Mouse (Mus musculus) adrenal gland, postnatal 14 days (tissue): Measurements from ENCODE around the gene Baat. TPM values are rescaled to one million over a fixed set of nuclear protein-coding genes. Genes with fewer than 3 reads are reported as not detected.
"Not testable (repeated sequence)": the region's sequence is repeated elsewhere in the genome, so short reads cannot be mapped to it uniquely, and the experiment has no call there.

Experiments
- DNase-seq: peaks from one replicate; pipeline ENCODE4 v3.0.0; 2021; ENCODE audit warnings: mixed read lengths
- total RNA-seq: library from RNA; stranded (reverse); gene quantifications from 2 replicates; pipeline ENCODE4 v1.2.3, GENCODE M21; 2021

Gene Baat
- total RNA-seq, 1 experiment from 2014 or later: 10.4 TPM

DNA sequence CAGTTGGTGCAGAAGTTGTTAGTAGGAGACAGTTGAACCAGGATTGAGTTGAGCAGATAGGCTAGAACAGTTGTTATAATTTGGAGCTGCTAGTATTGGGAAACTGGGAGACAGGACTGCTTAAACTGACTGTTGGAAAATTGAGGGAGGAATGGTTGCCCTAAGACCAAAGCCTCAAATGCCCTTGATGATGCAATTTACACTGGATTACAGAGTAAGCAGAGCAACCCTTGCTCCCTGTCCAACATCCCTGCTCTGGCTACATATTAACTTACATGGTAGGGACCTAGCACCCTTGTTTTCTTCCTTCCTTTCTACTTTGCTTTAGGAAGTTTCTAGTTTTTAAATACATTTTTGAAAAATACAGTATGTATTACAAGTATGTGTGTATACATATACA is 20.9 kb downstream of the Baat start:
- DNase-seq: no peak

DNA sequence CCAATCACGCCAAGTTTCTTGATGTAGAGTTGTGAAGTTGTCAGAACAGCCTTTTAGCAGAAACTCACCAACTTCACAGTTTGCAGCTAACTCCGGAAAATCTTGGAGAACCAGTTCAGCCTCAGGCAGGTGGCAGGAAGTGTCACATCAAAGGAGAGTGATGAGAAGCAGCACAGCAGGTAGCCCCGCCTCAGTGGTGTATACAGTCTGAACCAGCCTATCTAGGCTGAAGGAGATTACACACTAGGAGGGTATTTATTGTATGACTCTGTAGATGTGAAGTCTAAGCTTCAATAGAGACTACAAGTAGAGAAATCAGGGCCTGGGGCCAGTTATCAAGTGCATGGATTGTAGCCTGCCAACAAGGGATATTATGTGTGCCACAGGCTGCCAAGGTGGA is 25.5 kb downstream of the Baat start:
- no peak for DNase-seq

DNA sequence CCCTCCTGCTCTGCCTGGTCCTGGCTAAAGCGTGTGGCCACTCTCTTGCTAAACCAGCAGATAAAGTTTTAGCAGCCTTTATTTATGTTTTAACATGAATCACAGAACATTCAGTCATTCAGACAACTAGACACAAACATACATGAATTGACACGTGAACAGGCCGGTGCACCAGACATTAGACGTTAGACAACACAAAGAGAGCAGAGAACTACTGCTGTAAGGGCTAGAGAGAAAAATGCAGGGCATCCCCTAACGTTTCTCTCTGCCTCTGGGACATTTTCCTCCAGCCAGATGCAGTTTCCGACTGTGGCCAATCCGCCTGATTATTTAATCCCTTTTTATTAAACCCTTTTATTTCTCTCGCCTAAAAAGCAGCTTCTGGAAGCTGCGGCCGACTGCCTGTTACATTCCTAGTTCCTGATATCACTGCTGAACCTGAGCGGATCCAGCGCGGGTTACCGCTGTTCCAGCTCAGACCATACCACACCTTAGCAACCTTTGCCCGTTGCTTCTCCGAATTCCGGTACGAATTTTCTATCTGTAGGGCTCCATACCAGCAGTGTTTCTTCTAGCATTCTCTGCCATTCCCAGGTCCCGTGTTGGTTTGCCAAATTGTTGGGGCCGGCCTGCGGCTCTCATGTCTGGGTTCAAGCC is 26.1 kb downstream of the Baat start:
- no peak for DNase-seq

DNA sequence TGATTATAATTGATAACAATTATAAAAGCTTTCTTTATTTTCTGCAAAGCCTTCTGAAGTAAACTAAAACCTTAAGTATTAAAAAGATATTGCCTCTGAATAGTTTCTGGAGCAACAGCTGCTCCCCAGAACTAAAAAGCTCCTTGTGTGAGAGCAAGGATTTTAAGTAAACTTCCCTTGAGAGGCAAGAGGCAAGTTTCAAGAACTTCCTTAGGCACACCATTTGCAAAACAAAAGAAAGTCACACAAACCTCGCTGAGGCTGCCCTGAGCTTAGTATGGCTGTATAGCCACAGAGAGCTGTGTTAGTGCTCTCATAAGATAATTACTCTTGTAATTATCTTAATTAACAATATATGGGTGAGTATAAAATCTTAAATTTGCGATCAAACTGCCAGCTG is 27.3 kb downstream of the Baat start:
- DNase-seq: not testable (repeated sequence)

DNA sequence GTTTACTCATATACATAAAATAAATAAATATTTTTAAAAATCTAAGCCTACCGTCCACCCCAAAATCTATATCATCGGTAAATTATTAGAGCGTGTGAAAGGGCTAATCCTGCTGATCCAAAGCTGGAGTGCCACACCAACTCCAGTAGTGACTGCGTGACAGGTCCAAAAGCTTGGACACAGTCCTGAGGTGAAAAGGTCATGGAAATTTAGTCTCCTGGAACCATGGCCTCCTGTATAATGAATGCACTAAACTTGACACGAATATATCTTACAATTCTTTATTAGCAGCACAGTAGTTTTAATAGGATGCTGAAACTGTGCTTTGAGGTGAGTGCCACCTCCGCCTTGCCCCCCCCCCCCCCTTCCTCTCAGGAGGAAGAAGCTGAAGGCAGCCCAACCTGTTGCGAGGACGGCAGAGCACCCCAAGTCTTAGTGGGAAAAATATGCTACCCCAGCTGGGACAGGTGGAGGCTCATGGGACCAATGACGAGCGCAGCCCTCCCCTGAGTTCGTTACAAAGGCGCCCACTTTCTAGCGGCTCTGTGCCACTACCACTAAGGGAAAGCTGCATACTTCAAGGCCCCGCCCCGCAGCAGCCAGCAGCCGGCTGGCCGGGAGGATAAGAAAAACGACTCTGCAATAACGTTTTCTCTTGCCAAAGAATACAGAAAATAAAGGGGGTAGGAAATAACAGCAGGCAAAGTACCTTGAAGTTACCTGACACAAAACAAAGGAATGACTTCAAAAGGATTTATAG is 28.1 kb downstream of the Baat start:
- DNase-seq: peak; percentile 24

DNA sequence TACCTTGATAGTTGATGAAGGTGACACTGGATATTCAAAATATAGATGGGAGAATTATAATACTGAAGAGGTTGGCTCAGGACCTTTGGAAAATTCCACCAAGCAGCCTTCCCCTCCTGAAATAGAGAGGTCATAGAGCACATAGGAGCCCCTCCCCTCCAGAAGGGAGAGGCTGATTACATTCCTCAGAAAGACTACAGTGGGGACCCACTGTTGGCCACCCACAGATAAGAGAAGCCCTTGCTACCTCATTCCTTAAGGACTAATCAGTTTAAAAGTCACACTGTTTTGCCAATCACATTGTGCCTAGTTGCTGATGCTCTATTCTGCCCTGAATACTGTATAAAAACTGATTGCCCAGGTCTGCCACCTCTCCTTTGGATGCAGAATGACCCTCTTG is 31.8 kb downstream of the Baat start:
- DNase-seq: no peak

DNA sequence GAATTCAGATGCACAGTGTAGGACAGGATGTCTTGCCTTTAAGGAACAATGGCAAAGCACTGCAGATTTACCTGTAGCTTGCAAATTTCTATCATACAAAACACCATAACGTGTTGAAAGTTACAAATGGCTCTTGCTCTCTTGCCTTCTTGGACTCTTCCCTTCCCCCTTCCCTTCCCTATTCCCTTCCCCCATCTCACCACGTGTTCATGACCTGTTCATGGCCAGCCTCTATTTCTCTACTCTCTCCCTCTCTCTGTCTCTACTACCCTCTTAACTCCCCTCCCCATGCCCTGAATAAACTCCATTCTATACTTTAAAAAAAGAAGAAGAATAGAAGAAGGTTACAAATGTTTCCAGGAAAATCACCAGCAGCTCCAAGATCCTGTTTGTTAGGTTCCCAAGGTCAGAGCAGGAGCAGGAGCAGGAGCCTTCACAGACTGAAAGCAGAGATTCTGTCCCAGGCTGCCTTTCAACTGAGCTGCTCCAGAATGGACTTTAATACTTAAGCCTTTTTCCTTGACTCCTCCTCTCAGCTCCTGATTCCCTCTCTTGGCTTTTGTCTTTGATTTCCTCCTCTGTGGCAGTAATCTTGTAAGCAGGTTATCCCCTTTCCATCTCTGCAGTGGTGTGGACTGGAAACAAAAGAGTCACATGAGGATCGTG is 32.8 kb downstream of the Baat start, which contains the start of gene Acnat1:
Gene Acnat1 (minus strand): TSS at position 478 of the 666 bp plus-strand sequence.
- no peak for DNase-seq

DNA sequence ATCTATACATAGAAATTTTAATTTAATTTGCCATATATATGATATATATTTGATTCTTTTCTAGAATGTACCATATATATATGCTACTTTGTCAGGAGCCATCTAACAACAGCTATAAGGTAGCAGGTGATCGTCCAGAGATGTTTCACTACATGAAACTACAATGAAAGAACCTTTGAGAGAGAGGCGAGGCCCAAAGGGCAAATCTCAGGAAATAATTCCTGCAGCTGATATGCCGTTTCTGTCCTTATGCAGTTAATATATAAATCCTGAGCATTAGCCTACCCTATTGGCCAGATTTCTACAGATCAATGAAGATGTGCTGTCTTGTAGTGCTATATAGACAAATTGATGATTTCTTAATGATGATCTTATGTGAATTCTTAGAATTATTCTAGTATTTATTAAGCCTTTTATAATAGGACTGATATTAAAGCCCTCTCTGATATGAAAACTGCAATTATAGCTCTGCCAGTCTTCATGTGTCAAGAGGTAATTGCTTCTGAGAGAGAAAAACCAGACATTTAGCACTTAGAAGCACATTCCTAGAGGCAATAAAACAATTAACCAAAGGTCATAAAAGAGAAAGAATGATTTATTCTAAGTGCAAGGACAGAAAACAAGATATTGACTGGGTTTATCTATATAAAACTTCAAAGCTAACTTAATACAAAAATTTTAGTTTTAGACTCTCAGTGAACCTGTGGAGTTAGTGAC is 36.8 kb downstream of the Baat start:
- no peak for DNase-seq

DNA sequence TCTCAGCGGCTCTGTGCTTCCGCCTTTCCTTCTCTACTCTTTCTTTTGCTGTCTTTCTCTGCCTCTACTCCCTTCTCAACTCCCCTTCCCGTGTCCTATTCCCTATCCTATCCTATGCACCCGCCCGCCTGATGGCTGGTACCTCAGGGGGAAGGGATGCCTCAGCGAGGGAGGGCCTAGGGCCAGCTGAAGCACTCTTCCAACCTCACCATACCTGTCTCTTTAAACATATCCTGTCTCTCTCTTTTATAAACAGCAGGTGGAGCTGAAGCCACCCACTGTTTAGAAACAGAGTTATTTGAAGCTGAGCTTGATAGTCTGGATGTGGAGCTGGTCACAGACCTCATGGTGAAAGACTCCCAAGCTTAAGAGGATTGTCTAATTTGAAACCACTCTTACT is 39.0 kb downstream of the Baat start:
- DNase-seq: no peak

DNA sequence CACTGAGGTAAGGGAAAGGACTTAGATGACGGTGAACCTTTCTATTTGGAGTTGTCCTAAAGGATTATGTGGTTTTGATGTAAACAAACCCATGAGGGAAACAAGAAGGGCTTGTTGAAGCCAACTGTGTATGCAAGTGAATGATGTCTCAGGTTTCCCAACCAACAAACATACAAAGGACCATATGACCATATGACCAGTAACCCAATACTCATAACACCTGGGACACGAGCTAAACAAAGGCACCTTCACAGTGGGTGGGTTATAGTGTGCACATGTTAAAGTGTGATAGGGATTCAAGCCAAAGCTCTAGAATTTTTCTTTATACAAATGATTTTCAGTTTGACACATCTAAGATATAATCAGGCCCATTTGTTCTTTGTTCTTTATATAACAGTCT is 50.2 kb downstream of the Baat start:
- DNase-seq: no peak

DNA sequence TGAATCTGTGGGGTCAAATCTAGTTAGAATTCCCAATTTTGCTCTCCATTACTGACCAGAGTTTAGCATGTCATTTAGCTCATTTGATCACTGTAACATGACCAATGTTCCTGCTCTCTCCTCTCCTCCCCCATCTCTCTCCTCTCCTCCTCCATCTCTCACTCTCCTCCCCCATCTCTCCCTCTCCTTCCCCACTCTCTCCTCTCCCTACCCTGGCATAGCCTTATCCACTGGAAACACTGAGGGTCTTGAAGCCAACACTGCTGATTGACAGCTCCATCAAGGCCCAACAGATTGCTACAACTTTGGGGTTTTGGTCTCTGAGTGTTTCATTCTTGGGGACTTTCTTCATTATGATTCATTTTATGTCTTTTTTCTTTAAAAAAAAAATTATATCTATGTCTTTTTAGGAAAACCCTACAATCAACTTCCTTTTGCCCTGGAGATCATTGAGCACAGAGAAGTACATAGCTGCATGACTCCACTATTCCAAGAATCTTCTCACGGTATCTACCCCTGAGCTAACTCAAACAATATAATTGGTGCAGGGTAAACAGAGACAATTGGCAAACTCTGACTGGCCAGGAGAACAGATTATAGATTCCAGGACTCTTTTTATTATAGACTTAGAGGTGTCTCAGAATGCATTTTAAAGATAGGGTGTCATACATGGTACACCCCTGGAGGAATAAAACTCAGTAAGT is 54.4 kb downstream of the Baat start:
- DNase-seq: no peak

DNA sequence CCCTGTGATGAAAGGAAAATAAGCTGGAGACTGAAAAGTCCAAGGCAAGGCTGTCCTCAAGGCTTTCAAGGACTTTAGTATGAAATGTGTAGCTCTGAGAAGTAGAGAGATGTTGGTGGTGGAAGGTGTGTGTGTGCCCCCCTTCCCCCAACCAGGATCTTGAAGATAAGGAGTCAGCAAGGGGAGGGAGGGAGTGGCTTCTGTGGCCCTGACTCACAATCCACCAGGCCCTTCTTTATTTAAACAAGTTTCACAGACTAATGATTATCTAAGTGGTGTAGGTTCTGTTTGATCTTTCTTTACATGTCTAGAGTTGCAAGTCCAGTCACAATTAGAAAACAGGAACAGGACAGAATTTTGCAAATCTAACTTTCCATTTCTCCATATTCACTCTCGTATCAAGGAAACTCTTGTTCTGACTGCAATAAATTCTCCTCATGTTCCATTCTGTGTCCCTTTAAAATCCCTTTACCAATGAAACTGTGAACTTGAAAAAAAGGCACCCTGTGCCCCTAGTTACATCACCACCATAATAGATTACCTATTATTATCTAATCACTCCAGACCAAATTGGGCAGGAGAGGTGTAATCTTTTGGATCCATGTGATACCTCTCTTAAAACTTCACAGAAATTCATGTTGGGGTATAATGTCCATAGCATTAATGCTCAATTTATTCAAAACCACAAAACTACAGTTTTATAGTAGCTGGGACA is 55.1 kb downstream of the Baat start:
- DNase-seq: not testable (repeated sequence)

Other genes with a start within 250 kb of the Baat start
- 1.8 and 15.2 TPM in 2 replicates for gene Acnat2, start 98.4 kb downstream of the Baat start, total RNA-seq
- gene Acnat1, start 32.6 kb downstream of the Baat start, total RNA-seq: 2.7 and 20.3 TPM in 2 replicates
- 45.5 and 50.0 TPM in 2 replicates for gene Mrpl50, start 14.5 kb upstream of the Baat start, total RNA-seq
- 7.9 and 8.4 TPM in 2 replicates for gene Zfp189, start 14.6 kb upstream of the Baat start, total RNA-seq
- 22.2 and 273 TPM in 2 replicates for gene Aldob, start 43.0 kb upstream of the Baat start, total RNA-seq
- 9.9 and 11.3 TPM in 2 replicates for gene Tmem246, start 91.3 kb upstream of the Baat start, total RNA-seq
- gene Rnf20, start 125.4 kb upstream of the Baat start, total RNA-seq: 45.9 and 50.2 TPM in 2 replicates
- not detected in 2 replicates for gene Ppp3r2, start 175.5 kb upstream of the Baat start, total RNA-seq